Mouse (Mus musculus) bone marrow, adult 2 months (tissue): ENCODE results near the gene Ppp1r14d.

Experiments used
- CTCF ChIP-seq: fragments of 200-500 bp; IDR thresholded peaks from 2 replicates; pipeline ENCODE4 v1.5.1; 2011; ENCODE audit warnings: low read length, control low read depth; ENCODE audit not compliant: control insufficient read depth, insufficient read depth
- POLR2A ChIP-seq: fragments of 200-500 bp; IDR thresholded peaks from 2 replicates; pipeline ENCODE4 v1.6.1; 2011; ENCODE audit warnings: low read depth, mild to moderate bottlenecking, control low read depth, low read length, borderline replicate concordance; ENCODE audit not compliant: control insufficient read depth

- TF ChIP-seq POLR2A (no peak), CTCF (no peak)
Measured at GRCm38 (mm10) chr2:119240819-119241186, 11.1 kb upstream of the Ppp1r14d start.
